Mouse (Mus musculus) cerebellum, adult 2 months (tissue): ENCODE measurements at regions not wholly inside any gene's neighbourhood (a gene's known extent, or its start where the extent isn't known, plus 50 kb on each side); places are given as distances from the start of the nearest gene placed in this dataset.

Experiments used
- CTCF ChIP-seq: fragments of 200-500 bp; IDR thresholded peaks from 2 replicates; pipeline ENCODE4 v1.5.1; 2011; ENCODE audit warnings: low read depth, mild to moderate bottlenecking, control low read depth, low read length, moderate library complexity, borderline replicate concordance; ENCODE audit not compliant: insufficient read depth
- POLR2A ChIP-seq: fragments of 200-500 bp; IDR thresholded peaks from 2 replicates; pipeline ENCODE4 v1.6.1; 2011; ENCODE audit warnings: low read length, control low read depth, borderline replicate concordance; ENCODE audit not compliant: insufficient read depth

GRCm38 (mm10) chr15:32012838-32013237 is 164.3 kb upstream of the Tas2r119 start:
- TF ChIP-seq CTCF: no peak
- no peak for TF ChIP-seq POLR2A
